Mouse (Mus musculus): ENCODE results near the gene Cyb5r1. TPM values are rescaled to one million over a fixed set of nuclear protein-coding genes. Genes with fewer than 3 reads are reported as not detected.

Gene Cyb5r1
- polyA plus RNA-seq, 2 experiments = 28.6 to 46.0 TPM

GRCm38 (mm10) chr1:134414038-134414437 is 8.7 kb downstream of the Cyb5r1 start:
- H3K27me3 ChIP-seq (ENCODE audit: control insufficient read depth, insufficient read depth, low read length) = no peaks in the 10 kb centered on the region
- ATAC-seq (ENCODE audit: low FRiP score, low read depth) (no peak), DNase-seq (ENCODE audit: low spot score) (no peak)
- WGBS = 41% methylated on average over 2 of the region's 2 CpGs
- no peak for TF ChIP-seq POLR2A (IDR thresholded peaks at IDR 0.05; ENCODE audit: borderline replicate concordance, extremely low read depth, insufficient read depth, insufficient read length)
- peak overlapping the region; percentile 95; the same call in 1 of the 2 replicates for H3K27ac ChIP-seq (replicated peaks; ENCODE audit: low read depth, low read length)
- H3K4me1 ChIP-seq (ENCODE audit: control insufficient read depth, insufficient read depth, low read length) = peaks cover 33% of the 10 kb centered on the region
- H3K4me2 ChIP-seq (replicated peaks; ENCODE audit: low read depth, low read length, severe bottlenecking) = peak overlapping the region; percentile 54
- no peaks in the 10 kb centered on the region for H3K9me3 ChIP-seq (ENCODE audit: control insufficient read depth, low read length)
- H3K36me3 ChIP-seq (ENCODE audit: control insufficient read depth, insufficient read depth, low read length) = peaks cover 27% of the 10 kb centered on the region
- no peak overlapping the region for H3K9ac ChIP-seq (ENCODE audit: low read depth, low read length, severe bottlenecking)
- no peak overlapping the region for H3K4me3 ChIP-seq (replicated peaks; ENCODE audit: low read length)

GRCm38 (mm10) chr1:134414501-134415167 is 9.3 kb downstream of the Cyb5r1 start:
- Histone ChIP-seq H3K36me3 (ENCODE audit: control insufficient read depth, insufficient read depth, low read length) (peaks cover 21% of the 10 kb centered on the region), H3K27me3 (ENCODE audit: control insufficient read depth, insufficient read depth, low read length) (no peaks in the 10 kb centered on the region), H3K4me1 (ENCODE audit: control insufficient read depth, insufficient read depth, low read length) (peaks cover 39% of the 10 kb centered on the region), H3K4me2 (replicated peaks; ENCODE audit: low read depth, low read length, severe bottlenecking) (peak overlapping the region; percentile 54), H3K9me3 (ENCODE audit: control insufficient read depth, low read length) (no peaks in the 10 kb centered on the region), H3K27ac (replicated peaks; ENCODE audit: low read depth, low read length) (peak overlapping the region; percentile 95), H3K9ac (ENCODE audit: low read depth, low read length, severe bottlenecking) (peak overlapping the region; percentile 91), H3K4me3 (replicated peaks; ENCODE audit: low read length) (peak overlapping the region; percentile 85)
- DNase-seq (ENCODE audit: low spot score) (peak; percentile 54), ATAC-seq (ENCODE audit: low FRiP score, low read depth) (peak; percentile 14)
- no peak for TF ChIP-seq POLR2A (IDR thresholded peaks at IDR 0.05; ENCODE audit: borderline replicate concordance, extremely low read depth, insufficient read depth, insufficient read length)
- WGBS = 14% methylated on average over 11 of the region's 11 CpGs

GRCm38 (mm10) chr1:134415168-134415831 is 9.9 kb downstream of the Cyb5r1 start, which contains the start of gene Adipor1:
TSS of gene Adipor1 (plus strand) at chr1:134415378.
- ATAC-seq (ENCODE audit: low FRiP score, low read depth) (peak; percentile 98), DNase-seq (ENCODE audit: low spot score) (peak; percentile 98)
- TF ChIP-seq POLR2A (IDR thresholded peaks at IDR 0.05; ENCODE audit: borderline replicate concordance, extremely low read depth, insufficient read depth, insufficient read length) = peak; percentile 95; the same call in 1 of the 2 replicates
- Histone ChIP-seq H3K27ac (replicated peaks; ENCODE audit: low read depth, low read length) (peak within 1 kb of the TSS; percentile 95), H3K4me2 (replicated peaks; ENCODE audit: low read depth, low read length, severe bottlenecking) (peak within 1 kb of the TSS; percentile 74), H3K9me3 (ENCODE audit: control insufficient read depth, low read length) (no peaks in the 10 kb centered on the region), H3K36me3 (ENCODE audit: control insufficient read depth, insufficient read depth, low read length) (peaks cover 15% of the 10 kb centered on the region), H3K9ac (ENCODE audit: low read depth, low read length, severe bottlenecking) (peak within 1 kb of the TSS; percentile 91), H3K27me3 (ENCODE audit: control insufficient read depth, insufficient read depth, low read length) (no peaks in the 10 kb centered on the region), H3K4me3 (replicated peaks; ENCODE audit: low read length) (peak within 1 kb of the TSS; percentile 85), H3K4me1 (ENCODE audit: control insufficient read depth, insufficient read depth, low read length) (peaks cover 41% of the 10 kb centered on the region)
- WGBS = under 1% methylated on average over 30 of the region's 77 CpGs

- no peak overlapping the region; the same call in 1 of the 2 replicates for H3K27ac ChIP-seq (replicated peaks; ENCODE audit: low read depth, low read length)
- no peak for DNase-seq (ENCODE audit: low spot score)
- no peaks in the 10 kb centered on the region for H3K27me3 ChIP-seq (ENCODE audit: control insufficient read depth, insufficient read depth, low read length)
- no peak overlapping the region for H3K4me3 ChIP-seq (replicated peaks; ENCODE audit: low read length)
- H3K9me3 ChIP-seq (ENCODE audit: control insufficient read depth, low read length) = no peaks in the 10 kb centered on the region
- no peak overlapping the region for H3K4me2 ChIP-seq (replicated peaks; ENCODE audit: low read depth, low read length, severe bottlenecking)
- no peak for TF ChIP-seq POLR2A (IDR thresholded peaks at IDR 0.05; ENCODE audit: borderline replicate concordance, extremely low read depth, insufficient read depth, insufficient read length)
- peaks cover 17% of the 10 kb centered on the region for H3K36me3 ChIP-seq (ENCODE audit: control insufficient read depth, insufficient read depth, low read length)
- ATAC-seq (ENCODE audit: low FRiP score, low read depth) = no peak
- peaks cover 41% of the 10 kb centered on the region for H3K4me1 ChIP-seq (ENCODE audit: control insufficient read depth, insufficient read depth, low read length)
- WGBS = 69% methylated on average over 2 of the region's 2 CpGs
- no peak overlapping the region for H3K9ac ChIP-seq (ENCODE audit: low read depth, low read length, severe bottlenecking)
These were observed 13.1 kb downstream of the Cyb5r1 start for GRCm38 (mm10) chr1:134418414-134418975.

DNA sequence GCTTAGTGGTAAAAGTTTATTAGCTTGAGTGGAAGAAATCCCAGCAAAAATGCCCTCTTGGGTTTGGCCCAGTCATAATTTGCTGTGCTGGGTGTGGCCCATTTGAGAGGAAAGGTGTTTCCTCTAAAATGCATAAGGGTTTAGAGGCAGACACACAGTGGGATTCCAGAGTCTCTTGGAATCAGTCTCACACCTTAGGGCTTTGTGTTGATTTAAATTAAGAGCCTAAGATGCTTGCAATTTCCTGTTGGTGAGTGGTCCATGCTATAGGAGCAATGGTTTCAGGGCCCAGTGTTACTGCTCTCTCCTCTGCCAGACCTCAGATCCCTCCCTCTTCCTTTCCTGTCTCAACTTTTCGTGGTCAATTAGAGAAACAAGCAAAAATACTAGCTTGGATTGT is 13.8 kb downstream of the Cyb5r1 start:
- H3K9ac ChIP-seq (ENCODE audit: low read depth, low read length, severe bottlenecking) = no peak overlapping the region
- H3K36me3 ChIP-seq (ENCODE audit: control insufficient read depth, insufficient read depth, low read length) = peaks cover 23% of the 10 kb centered on the region
- no peaks in the 10 kb centered on the region for H3K27me3 ChIP-seq (ENCODE audit: control insufficient read depth, insufficient read depth, low read length)
- H3K4me3 ChIP-seq (replicated peaks; ENCODE audit: low read length) = no peak overlapping the region
- ATAC-seq (ENCODE audit: low FRiP score, low read depth) (no peak), DNase-seq (ENCODE audit: low spot score) (no peak)
- 39% methylated on average over 1 of the region's 1 CpGs for WGBS
- TF ChIP-seq POLR2A (IDR thresholded peaks at IDR 0.05; ENCODE audit: borderline replicate concordance, extremely low read depth, insufficient read depth, insufficient read length) = no peak
- no peak overlapping the region for H3K4me2 ChIP-seq (replicated peaks; ENCODE audit: low read depth, low read length, severe bottlenecking)
- H3K9me3 ChIP-seq (ENCODE audit: control insufficient read depth, low read length) = no peaks in the 10 kb centered on the region
- no peak overlapping the region for H3K27ac ChIP-seq (replicated peaks; ENCODE audit: low read depth, low read length)
- peaks cover 38% of the 10 kb centered on the region for H3K4me1 ChIP-seq (ENCODE audit: control insufficient read depth, insufficient read depth, low read length)
